Mouse (Mus musculus) activated CD4-positive, CD25-positive, alpha-beta regulatory T cell (primary cell): ENCODE data around the gene Olfr1018. TPM values are rescaled to one million over a fixed set of nuclear protein-coding genes. Genes with fewer than 3 reads are reported as not detected.

Experiments used
- polyA plus RNA-seq, 2 experiments: library from polyadenylated mRNA; unstranded; fragments of 100-300 nt; shearing (Covaris generic); gene quantifications; one replicate each; pipeline ENCODE4 v1.2.1; 2017

Olfr1018 gene
- under 1 TPM in 1 of 2 experiments, not detected in 1; 0.50 TPM for polyA plus RNA-seq

DNA sequence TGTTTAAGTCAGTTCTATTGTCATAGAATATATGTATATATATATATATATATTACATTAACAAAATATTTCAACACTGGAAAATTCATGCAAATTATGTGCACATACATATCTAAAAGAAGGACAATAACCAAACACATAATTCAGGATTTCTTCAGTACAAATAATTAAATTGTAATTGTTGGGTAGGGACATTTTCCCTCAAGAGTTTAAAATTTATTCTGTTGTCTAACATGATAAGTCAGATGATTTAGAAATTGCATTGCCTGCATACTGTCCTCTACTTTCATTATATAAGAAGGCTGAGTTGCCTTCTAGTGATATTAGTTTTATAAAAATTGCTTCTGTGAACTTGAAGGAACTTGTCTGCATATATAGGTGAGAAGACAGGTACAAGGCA, at the start of gene Olfr1018:
Gene Olfr1018, plus strand, starts transcription at position 301 of the 400 bp plus-strand sequence.

DNA sequence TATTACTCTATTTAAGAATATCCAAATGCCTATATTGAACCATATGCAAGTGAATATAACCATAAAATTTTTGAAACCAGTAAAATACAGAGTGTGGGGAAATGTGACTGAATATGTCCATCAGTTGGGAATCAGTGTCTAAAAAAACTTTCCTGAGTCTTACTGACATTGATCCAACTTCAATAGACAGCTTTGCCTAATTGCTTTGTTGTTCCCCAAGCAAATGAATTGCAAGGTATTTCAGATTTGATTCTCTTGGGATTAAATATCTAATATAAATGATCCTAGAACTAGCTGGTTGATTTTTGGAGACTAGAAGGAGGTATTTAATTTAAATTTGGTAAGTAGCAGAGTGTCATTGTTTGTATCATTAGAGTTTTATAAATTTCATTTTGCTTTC, 45.9 kb upstream of the Olfr1018 start, which contains the start of gene Olfr1014:
Gene Olfr1014, plus strand, starts transcription at position 301 of the 400 bp plus-strand sequence.

DNA sequence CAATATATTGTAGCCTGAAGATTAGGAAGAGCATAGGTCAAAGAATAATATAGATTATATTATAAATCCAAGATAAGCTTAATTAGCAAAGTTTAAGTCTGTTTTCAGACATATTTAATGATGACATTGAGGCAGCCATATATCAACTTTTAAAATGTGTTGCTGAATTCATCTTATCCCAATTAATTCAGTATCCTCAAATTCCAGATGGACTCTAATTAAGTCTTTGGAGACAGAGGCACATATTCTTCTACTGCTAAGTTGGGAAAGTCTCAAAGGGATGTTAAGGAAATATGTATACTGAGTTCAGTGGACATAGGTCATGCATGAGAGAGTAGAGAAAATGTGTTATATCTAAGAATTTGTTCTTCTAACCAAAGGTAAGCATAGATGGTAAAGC, 36.6 kb upstream of the Olfr1018 start, which contains the start of gene Olfr1015:
Gene Olfr1015, plus strand, starts transcription at position 301 of the 400 bp plus-strand sequence.

DNA sequence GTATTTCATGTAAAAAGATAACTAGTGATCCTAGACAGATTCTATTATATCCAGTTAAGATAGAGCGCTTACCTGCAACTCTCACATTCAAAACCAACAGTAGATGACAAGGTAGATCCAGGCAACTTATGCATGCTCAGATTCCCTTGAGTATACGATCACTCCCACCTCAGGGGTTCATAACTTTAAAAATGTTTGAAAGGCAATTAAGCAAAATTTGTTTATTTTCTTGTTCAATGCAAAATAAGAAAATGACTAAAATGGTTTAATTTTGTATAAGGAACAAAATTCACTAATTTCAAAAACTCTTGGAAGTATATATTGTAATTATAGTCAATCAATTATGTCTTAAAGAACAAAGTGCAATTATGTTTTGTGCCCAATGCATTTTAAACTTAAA, 15.8 kb upstream of the Olfr1018 start, which contains the start of gene Olfr1016:
Gene Olfr1016, minus strand, starts transcription at position 101 of the 400 bp plus-strand sequence.

GRCm38 (mm10) chr2:85845383-85845782, 27.1 kb downstream of the Olfr1018 start, which contains the start of gene Olfr1019:
Olfr1019 (minus strand) TSS chr2:85845483.

GRCm38 (mm10) chr2:85846730-85847129, 28.5 kb downstream of the Olfr1018 start, which contains the start of gene Olfr1020:
Olfr1020 (plus strand) TSS chr2:85847030.

DNA sequence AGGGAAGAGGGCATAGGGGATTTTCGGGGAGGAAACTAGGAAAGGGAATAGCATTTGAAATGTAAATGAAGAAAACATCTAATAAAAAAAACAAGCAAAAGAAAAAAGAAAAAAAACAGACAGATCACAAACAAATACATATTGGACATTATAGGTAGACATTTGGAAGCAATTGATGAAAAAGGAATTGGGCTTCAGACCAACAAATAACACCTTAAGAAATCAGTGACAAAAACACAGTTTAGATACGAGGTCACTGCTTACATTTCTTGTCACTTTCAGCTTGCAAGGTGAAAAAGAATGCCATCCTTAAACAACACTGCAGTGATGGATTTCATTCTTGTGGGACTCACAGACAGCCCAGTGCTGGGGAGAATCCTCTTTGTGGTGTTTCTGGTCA, 50.0 kb downstream of the Olfr1018 start, which contains the start of gene Olfr1022:
Gene Olfr1022, plus strand, starts transcription at position 301 of the 400 bp plus-strand sequence.

Other genes with a start within 250 kb of the Olfr1018 start
- not detected for gene Olfr996, start 239.3 kb upstream of the Olfr1018 start, polyA plus RNA-seq
- gene Olfr998, start 229.5 kb upstream of the Olfr1018 start, polyA plus RNA-seq, result not detected
- gene Olfr1000, start 206.6 kb upstream of the Olfr1018 start, polyA plus RNA-seq, result not detected
- not detected for gene Olfr1002, start 167.8 kb upstream of the Olfr1018 start, polyA plus RNA-seq
- gene Olfr154, start 154.0 kb upstream of the Olfr1018 start, polyA plus RNA-seq, result not detected
- under 1 TPM in 1 of 2 experiments, not detected in 1; 0.22 TPM for gene Olfr1006, start 139.7 kb upstream of the Olfr1018 start, polyA plus RNA-seq
- gene Olfr1008, start 129.0 kb upstream of the Olfr1018 start, polyA plus RNA-seq, result not detected
- not detected for gene Olfr1009, start 103.1 kb upstream of the Olfr1018 start, polyA plus RNA-seq
- not detected for gene Olfr1012, start 55.7 kb upstream of the Olfr1018 start, polyA plus RNA-seq
- not detected for gene Olfr1013, start 51.4 kb upstream of the Olfr1018 start, polyA plus RNA-seq
- not detected for gene Olfr1014, start 45.8 kb upstream of the Olfr1018 start, polyA plus RNA-seq
- gene Olfr1015, start 36.5 kb upstream of the Olfr1018 start, polyA plus RNA-seq, result under 1 TPM in 1 of 2 experiments, not detected in 1; 0.07 TPM
- gene Olfr1016, start 15.9 kb upstream of the Olfr1018 start, polyA plus RNA-seq, result not detected
- gene Olfr1019, start 27.0 kb downstream of the Olfr1018 start, polyA plus RNA-seq, result not detected
- under 1 TPM in 1 of 2 experiments, not detected in 1; 0.10 TPM for gene Olfr1020, start 28.6 kb downstream of the Olfr1018 start, polyA plus RNA-seq
- not detected for gene Olfr1022, start 50.1 kb downstream of the Olfr1018 start, polyA plus RNA-seq
- gene Olfr1023, start 67.2 kb downstream of the Olfr1018 start, polyA plus RNA-seq, result not detected
- not detected for gene Olfr1024, start 86.6 kb downstream of the Olfr1018 start, polyA plus RNA-seq
- under 1 TPM in 1 of 2 experiments, not detected in 1; 0.06 TPM for gene Olfr1025-ps1, start 96.7 kb downstream of the Olfr1018 start, polyA plus RNA-seq
- gene Olfr1026, start 103.1 kb downstream of the Olfr1018 start, polyA plus RNA-seq, result under 1 TPM in 1 of 2 experiments, not detected in 1; 0.31 TPM
- gene Olfr1028, start 132.0 kb downstream of the Olfr1018 start, polyA plus RNA-seq, result not detected
- under 1 TPM in 1 of 2 experiments, not detected in 1; 0.45 TPM for gene Olfr1029, start 155.4 kb downstream of the Olfr1018 start, polyA plus RNA-seq
- under 1 TPM in 1 of 2 experiments, not detected in 1; 1.00 TPM for gene Olfr1030, start 160.8 kb downstream of the Olfr1018 start, polyA plus RNA-seq
- gene Olfr1031, start 171.8 kb downstream of the Olfr1018 start, polyA plus RNA-seq, result not detected
- not detected for gene Olfr1032, start 187.1 kb downstream of the Olfr1018 start, polyA plus RNA-seq
- gene Olfr1033, start 202.2 kb downstream of the Olfr1018 start, polyA plus RNA-seq, result 1 to 10 TPM; 1.7 to 3.3 TPM
- under 1 TPM in 1 of 2 experiments, not detected in 1; 0.07 TPM for gene Olfr1034, start 227.4 kb downstream of the Olfr1018 start, polyA plus RNA-seq